Mouse (Mus musculus): ENCODE results near the gene Runx1.

Gene Runx1

GRCm38 (mm10) chr16:92697227-92697736 is 128.7 kb downstream of the Runx1 start:
- DNase-seq: peak; percentile 34

DNA sequence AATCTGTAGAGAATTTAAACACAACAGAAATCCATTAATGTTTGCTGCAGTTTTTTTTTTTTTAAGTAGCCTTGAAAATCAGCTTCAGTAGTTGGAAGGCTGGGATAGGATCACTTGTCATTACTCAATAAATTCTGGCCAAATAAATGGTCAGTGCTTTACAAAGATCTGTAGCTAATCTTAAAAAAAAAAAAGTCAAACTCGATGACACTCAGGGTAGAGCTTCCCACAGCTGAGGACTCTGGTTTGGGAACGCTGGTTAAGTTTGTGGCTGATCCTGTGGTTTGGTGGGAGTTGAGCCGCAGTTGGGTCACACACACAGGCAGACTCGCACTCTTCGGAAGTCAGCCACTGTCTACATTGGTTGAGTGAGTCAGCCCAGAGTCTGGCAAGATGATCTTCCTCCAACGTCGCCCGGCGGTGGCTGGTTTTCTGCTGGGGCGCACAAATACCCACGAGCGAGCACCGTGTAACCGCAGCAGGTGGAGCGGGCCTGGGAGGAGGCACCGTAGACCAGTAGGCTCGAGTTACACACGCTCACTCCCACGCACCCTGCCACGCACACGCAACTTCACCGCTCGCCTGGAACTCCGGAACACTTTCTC is 129.4 kb downstream of the Runx1 start:
- DNase-seq: peak; percentile 10

DNA sequence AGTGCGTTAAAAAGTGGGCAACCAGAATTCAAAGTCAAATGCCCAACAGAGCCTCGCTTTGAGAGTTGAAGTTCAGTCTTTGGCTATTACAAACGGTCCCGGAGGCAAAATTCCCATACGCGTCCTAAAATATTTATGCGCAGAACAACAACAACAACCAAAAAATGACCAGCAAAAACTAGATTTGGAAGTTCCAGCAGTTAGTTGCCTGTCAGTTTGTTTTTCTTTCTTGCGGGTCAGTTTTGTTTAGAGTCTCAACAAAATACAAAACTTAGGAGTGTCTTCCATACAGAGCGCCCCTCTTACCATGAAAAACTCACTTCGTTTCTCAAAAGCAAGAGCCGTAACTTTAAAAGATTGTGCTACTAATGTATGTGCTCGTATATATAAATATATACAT is 130.0 kb downstream of the Runx1 start:
- no peak for DNase-seq

- DNase-seq: peak; percentile 25
Measured at GRCm38 (mm10) chr16:92695200-92695921, 130.6 kb downstream of the Runx1 start.

DNA sequence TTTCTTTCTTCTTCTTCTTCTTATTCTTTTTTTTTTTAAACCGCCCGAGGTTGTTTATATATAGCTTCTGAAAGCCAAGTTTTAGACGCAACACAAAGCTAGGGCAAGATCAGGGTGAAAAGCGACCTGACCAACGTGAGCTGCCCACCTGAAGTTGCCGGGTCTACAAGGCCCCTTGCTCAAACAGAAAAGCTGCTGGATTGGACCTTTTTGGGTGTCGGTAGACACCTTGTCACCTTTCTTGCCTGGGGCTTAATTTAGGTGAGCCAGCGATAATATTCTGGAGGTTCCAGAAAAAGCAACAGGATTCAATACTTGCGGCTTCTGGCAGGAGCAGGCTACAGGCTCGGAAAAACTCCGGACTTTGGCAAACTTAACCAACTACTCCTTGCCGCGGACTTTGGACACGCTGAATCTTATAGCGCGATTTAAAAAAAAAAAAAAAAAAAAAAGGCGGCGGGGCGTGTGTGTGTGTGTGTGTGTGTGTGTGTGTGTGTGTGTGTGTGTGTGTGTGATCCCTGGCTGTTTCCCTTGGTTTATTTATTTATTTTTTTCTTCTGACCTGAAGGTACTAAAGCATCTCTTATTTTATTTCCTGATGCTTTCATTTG is 131.3 kb downstream of the Runx1 start:
- no peak for DNase-seq

GRCm38 (mm10) chr16:92690759-92691158 is 135.2 kb downstream of the Runx1 start:
- DNase-seq: no peak

- no peak for DNase-seq
Measured at GRCm38 (mm10) chr16:92688941-92689340, 137.0 kb downstream of the Runx1 start.

GRCm38 (mm10) chr16:92686978-92687377 is 139.0 kb downstream of the Runx1 start:
- DNase-seq: no peak

DNA sequence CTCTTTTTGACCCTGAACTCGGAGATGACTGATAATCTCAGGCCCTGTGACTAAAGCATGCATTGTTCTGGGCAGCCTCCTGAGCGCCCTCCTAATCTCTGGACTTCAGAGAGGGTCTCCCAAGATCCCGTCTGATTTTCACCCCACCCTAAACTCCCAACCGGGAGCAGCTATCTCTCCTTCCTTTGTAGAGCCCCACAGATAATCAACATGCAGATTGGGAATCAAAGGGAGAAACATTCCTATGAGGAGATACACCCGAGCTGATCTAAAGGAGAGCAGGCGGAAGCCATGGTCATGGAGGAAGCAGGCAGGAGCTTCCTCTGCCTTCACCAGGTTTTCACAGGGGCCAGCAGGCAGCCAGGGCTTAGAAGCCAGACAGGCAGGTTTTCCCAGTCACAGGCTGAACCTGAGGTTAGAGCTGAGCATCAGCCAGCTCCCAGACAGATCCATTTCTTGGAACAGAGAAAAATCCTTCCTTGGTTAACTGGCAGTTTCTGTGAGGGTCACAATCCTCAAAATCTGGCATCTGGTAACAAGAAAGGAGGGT is 140.1 kb downstream of the Runx1 start:
- DNase-seq: no peak

- no peak for DNase-seq
Measured at GRCm38 (mm10) chr16:92684423-92685211, 141.3 kb downstream of the Runx1 start.

DNA sequence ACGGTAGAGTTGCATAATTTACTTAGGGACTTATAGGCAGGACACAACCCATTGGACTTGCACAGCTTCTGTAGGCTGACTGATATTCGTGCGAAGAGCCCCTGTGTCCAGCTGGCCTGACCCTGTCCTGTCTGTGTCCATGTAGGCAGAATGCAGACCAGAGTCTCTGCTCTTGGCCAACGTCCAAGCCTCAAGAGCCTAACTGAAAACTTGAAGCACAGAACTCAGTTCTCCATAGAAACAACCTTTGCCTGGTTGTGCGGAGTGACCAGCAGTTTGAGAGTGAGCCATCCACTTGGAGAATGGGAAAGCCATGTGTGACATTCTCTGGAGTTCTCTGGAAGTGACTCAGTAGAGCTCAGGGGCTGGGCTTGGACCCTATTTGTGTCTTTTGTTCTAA is 149.3 kb downstream of the Runx1 start:
- no peak for DNase-seq

- no peak for DNase-seq
Measured at GRCm38 (mm10) chr16:92675677-92676076, 150.3 kb downstream of the Runx1 start.

GRCm38 (mm10) chr16:92674916-92675450 is 151.0 kb downstream of the Runx1 start:
- no peak for DNase-seq

- no peak for DNase-seq
Measured at GRCm38 (mm10) chr16:92674121-92674816, 151.7 kb downstream of the Runx1 start.

- DNase-seq: no peak
Measured at GRCm38 (mm10) chr16:92668807-92669206, 157.1 kb downstream of the Runx1 start.

GRCm38 (mm10) chr16:92661757-92662156 is 164.2 kb downstream of the Runx1 start:
- no peak for DNase-seq

DNA sequence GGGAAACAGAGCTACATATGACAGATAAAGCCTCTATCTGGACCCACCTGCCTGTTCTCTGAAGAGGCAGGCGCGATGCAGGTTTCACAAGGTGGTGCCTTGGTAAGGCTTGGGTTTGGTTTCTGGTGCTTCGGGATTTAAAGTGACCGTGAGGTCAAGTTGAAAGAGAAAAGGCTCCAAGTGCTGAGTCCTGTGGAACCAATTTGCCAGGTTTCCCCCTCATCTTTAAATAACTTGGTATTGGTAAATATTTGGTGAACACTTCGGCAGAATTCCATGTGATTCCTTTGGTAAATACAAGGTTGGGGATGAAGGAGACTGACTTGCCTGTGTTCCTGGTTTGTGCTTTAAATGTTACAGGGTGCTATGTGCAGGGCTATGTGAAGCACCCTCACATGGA is 169.2 kb downstream of the Runx1 start:
- no peak for DNase-seq

GRCm38 (mm10) chr16:92654294-92654950 is 171.5 kb downstream of the Runx1 start:
- no peak for DNase-seq

DNA sequence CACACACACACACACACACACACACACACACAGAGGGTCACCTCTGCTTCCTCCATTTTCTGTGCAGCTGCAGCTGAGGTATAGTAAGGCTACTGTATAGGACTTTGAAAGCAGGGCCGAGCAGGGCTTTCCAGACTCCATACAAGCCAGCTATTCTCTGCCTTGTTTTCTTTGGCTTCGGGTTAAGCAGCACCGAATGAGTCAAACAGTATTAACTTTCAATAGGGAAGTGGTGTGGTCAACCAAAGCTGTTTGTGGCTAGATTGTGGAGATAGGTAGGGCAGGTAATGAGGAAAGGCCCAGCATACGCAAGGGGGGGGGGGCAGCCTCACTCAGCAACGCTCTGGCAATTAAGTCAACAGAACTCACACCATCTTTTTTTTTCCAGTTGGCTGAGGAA is 172.1 kb downstream of the Runx1 start:
- no peak for DNase-seq

DNA sequence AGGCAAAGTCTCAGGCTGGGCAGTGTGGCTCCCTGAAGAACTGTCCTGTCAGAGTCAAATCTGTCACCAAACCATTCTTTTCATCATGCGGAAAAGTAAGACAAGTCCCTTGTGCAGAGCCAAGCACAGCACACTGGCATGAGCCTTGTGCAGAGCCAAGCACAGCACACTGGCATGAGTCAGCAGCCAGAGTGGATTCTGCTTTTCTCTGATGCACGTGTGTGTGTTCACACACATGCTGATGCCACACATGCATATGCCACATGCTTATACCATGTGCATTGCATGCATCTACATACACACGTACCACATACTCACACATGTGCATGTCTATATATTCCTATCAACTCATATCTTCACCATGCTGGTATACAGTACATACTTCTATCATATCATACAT is 174.7 kb downstream of the Runx1 start:
- DNase-seq: no peak

DNA sequence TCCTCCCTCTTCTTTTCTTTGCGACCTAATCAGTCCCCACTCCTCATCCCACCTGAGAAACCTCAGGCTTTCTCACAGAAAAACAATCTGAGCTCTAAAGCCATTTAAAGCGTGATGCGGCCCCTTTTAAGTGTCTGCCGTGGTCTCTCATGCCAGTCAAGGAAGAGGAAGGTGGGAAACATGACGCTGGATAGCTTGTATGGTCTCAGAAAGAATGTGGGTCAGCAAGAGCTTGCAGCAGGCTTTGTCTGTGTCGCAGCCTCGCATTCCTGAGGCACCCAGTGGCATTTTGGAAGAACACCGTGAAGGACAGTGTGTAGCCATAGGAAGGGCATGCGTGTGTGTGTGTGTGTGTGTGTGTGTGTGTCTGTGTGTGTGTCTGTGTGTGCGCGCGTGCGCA is 179.8 kb downstream of the Runx1 start:
- no peak for DNase-seq

All from right cerebral cortex, postnatal 4 days (tissue).